Mouse (Mus musculus): ENCODE results near the gene Gpr26.

Gpr26 gene

DNA sequence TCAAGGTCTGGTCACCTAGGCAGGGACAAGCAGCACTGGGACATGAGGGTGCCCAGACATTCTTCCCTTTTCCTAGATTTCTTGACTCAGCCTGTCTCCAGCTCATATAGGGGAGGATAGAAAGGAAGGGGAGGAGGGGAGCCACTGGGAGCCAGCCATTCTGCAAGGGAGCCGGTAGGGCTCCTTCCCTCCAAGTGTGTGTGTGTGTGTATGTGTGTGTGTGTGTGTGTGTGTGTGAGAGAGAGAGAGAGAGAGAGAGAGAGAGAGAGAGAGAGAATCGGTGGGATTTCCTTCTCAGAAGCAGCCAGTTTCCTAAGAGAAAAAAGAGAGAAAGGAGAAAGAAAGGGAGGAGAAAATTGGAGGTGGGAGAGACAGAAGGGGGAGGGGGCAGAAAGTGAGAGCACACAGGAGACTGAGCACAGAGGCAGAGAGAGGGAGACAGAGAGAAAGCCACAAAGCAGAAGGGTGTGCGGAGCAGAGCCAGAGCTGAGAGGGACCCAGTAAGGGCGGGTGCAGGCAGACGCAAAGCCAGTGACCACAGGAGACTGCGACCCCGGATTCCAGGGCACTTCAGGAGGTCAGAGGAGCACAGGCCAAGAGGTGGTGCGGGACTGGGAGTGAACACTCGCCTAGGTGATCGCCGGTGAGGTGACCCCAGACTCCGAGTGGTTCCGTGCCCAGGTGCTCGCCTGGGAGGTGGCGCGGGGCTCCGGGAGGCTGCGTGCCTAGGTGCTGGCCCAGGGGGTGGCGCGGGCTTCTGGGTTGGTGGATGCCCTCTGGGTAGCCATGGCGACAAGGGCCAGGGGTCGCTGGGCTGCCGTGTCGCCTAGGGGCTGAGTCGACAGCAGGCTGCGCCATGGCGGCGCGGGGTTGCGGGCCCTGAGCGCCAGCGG lies at the start of gene Gpr26:
TSS of gene Gpr26 (plus strand) at position 438 of the 893 bp plus-strand sequence.
- CTCF ChIA-PET = no interaction called here

DNA sequence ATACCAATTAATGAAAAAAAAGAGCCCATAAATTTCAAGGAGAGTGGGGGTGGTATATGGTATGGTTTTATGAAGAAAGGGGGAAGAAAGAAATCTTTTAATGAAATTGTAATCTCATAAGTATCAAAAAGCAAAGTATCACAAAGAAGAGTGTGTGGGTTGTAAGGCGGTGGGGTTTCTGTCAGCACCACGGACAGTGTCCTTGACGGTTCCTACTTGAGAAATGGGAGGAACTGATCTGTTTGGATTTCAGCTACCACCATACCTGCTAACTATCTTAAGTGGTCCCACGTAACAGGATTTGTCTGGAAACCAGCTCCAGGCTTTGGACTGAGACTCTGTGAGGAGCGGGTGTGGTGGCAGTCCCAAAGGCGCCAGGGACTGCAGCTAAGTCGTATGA lies 48.9 kb upstream of the Gpr26 start:
- CTCF ChIA-PET = no interaction called here

DNA sequence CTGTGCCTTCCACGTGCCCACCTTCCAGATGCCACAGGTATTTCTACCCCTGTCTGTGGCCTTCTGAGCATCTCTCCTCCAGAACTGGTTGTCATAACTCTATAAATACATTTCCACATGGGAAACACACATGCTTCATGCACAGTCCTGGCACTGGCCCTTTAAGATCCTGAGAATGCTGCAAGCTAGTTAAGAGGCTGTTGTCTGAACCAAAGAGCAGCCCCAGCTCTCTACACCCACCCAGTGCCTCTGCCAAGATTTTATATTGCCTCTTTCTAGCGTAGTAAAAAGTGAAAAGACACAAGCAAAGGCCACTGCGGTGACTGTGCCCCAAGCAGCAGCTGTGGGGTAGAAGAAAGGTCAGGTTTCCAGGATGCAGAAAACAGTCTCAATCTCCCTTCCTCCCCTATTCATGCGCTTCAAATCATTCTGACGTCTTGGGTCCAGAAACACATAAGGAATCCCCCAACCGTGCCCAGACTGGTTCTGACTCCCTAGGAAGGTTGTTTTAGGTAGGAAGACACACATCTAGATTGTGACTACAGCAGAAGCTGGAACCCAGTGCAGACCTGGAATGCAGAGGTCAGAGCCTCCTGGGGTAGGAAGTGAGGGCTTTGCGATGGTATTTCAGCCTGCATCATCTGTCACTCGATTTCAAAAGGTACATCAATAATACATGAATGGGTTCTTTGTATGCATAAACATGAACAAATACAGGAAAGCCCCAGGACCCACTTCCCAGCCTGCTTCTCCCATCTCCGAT lies 38.8 kb upstream of the Gpr26 start:
- CTCF ChIA-PET = no interaction called here

- CTCF ChIA-PET = interaction anchor here (0.6 to 0.7 kb wide), 2 partner anchors 487 to 934 kb away, joined by 3 to 9 read pairs; no protein-coding TSS in a partner anchor
Observed at GRCm38 (mm10) chr7:131937611-131938010, 28.6 kb upstream of the Gpr26 start.

DNA sequence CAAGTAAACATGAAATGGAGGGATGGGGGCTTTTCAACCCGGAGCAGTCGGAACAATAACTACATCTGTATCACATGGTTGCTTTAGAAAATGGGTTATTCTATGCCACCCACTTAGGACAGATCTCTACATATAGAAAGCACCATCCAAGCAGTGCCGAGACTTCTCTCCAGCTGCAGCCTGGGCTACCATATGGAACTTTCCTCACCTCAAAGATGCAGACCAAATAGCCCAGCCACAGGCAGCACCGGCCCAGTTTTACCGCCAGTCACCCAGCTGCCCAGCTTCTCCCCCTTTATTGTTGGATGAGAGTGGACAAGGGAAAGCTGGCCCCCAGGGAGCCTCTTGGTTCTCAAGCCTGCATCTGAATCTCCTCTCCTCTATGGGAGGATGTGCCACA lies 15.1 kb upstream of the Gpr26 start:
- CTCF ChIA-PET = no interaction called here

- CTCF ChIA-PET = no interaction called here
Observed at GRCm38 (mm10) chr7:131953402-131953801, 12.9 kb upstream of the Gpr26 start.

GRCm38 (mm10) chr7:131958705-131959104 lies 7.6 kb upstream of the Gpr26 start:
- CTCF ChIA-PET = no interaction called here

- CTCF ChIA-PET = no interaction called here
Observed at GRCm38 (mm10) chr7:131960551-131960950, 5.7 kb upstream of the Gpr26 start.

- CTCF ChIA-PET = no interaction called here
Observed at GRCm38 (mm10) chr7:131966916-131967494, 745 bp downstream of the Gpr26 start.

- CTCF ChIA-PET = no interaction called here
Observed at GRCm38 (mm10) chr7:131970255-131970654, 4.0 kb downstream of the Gpr26 start.

DNA sequence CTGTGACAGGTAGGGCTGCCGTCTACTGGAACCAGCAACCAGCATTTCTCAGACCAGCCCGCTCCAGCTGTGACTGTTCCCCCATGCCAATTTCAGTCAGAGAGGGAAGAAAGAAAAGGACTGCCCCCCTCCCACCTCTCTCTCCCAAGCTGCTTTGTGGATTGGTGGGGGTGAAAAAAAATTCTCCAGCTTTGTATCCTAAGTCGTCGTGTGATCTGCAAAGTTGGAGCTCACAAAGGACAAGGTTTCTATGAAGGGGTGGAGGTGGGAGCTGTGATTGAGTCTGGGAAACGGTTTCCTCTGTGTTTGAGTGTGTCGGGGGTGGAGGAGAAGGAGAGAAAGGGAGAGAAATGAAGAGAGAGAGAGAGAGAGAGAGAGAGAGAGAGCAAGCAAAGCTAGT lies 9.6 kb downstream of the Gpr26 start:
- CTCF ChIA-PET = interaction anchor here (0.5 kb wide), 1 partner anchor 66 kb away, joined by 4 read pairs; no protein-coding TSS in a partner anchor

GRCm38 (mm10) chr7:131978609-131979008 lies 12.3 kb downstream of the Gpr26 start:
- CTCF ChIA-PET = no interaction called here

DNA sequence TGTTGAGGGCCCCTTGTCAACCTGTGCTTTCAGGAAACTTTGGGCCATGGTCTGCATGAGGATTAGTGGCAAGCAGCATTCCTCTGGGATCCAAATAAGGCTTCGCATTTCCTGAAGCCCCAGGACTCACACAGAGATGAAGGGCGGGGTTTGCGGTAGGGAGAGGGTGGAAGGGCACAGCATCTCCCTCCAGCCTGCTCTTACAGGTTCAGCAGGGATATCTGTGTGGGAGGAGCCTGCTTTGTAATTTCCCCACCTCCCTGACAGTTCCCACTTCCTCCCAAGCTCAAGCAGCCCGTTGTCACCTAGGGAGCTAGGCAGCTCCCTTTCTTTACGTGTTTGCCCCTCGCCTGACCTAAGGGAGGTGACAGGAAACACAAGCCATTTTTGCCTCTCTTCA lies 22.8 kb downstream of the Gpr26 start:
- CTCF ChIA-PET = no interaction called here

- CTCF ChIA-PET = no interaction called here
Observed at GRCm38 (mm10) chr7:131992226-131992625, 26.0 kb downstream of the Gpr26 start.

- CTCF ChIA-PET = no interaction called here
Observed at GRCm38 (mm10) chr7:131992873-131993272, 26.6 kb downstream of the Gpr26 start.

DNA sequence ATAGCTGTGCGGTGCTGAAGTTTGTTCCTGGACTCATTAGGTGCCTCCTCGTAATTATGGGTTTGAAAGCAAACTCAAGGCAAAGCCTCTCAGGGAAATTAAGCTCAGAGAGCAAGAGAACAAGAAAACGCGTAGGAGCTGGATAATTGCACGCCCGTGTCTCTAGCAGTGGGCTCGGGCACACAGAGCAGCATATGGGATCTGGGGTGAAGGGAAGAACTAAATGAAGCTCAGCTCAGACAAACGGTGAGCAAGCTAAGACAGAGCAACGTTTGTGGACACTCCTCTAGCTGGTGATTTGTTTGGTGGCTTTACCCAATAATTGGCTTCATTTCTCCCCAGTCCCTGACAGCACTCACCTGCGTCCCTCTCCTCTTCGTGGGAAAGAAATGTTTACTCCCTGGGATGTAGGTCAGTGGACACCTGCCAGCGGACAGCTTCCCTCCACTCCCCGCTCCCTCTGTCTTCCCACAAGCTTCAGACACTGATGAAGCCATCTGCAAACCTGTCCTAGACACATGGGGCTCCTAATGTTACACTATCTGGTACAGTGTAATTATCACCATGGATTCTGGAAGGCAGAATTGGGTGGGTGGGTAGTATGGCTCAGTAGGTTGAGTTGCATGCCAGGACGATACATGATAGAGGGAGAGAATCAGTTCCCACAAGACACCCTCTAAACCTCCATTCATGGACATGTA lies 39.9 kb downstream of the Gpr26 start:
- CTCF ChIA-PET = no interaction called here

DNA sequence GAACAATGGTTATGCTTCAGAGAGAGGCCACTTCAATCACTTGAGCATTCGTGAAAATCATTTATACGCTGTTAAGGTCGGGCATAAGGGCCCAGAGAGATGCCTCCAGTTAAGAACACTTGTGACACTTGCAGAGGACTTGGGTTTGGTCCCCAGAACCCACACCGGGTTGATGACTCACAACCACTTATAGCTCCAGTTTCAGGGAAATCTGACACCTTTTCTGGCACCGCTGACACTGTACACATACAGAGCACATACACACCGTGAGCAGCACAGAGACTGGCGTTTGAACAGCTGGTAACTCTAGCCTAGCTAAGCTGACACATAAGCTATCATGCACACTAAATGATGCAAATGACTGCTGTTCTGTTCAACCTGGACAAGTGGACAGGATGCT lies 42.7 kb downstream of the Gpr26 start:
- CTCF ChIA-PET = no interaction called here

- CTCF ChIA-PET = no interaction called here
Observed at GRCm38 (mm10) chr7:132012969-132013679, 46.9 kb downstream of the Gpr26 start.

DNA sequence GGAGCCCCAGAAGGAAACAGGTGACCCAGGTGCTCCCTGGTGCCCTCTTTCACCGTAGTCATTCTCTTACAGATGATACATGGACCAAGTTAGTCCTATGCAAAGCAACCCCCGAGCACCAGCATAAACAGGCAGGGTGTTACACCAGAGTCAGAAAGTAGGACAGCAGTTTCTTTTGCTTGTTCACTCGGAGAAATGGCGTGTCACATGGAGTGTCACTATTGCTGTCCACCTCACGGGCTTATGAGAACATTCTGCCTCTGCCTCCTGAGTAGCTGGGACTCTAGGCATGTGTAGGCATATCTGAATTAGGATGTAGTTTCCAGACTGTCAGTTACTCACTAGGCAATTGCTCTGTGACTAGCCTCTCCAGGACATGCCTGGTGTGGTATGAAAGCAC lies 47.7 kb downstream of the Gpr26 start:
- CTCF ChIA-PET = no interaction called here

GRCm38 (mm10) chr7:132015193-132015592 lies 48.9 kb downstream of the Gpr26 start:
- CTCF ChIA-PET = interaction anchor here (0.6 kb wide), 1 partner anchor 166 kb away, joined by 6 read pairs; no protein-coding TSS in a partner anchor

DNA sequence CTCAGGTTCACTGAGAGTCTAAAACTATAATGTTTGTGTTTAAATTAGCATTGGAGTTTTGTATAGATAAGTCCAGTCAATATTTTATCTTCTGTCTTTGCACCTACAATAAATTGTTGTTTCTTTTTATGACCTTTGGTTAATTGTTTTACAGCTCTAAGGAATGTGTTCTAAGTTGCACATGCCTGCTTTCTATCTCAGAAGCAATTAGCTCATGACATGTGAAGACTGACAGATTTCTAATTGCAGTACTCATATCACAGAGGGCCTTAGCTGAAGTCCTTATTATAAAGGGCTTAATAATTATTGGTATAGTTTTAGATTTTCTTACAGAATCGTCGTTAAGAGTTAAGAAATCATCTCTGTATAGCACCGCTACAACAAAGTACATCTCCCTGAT lies 49.7 kb downstream of the Gpr26 start:
- CTCF ChIA-PET = no interaction called here

Measured in spleen, embryonic (tissue).